Mouse (Mus musculus) left cerebral cortex, postnatal 10 days (tissue): ENCODE data around the gene Dctpp1. TPM values are rescaled to one million over a fixed set of nuclear protein-coding genes. Genes with fewer than 3 reads are reported as not detected.

Experiments used
- DNase-seq, 2 experiments: peaks; one replicate each; pipeline ENCODE4 v3.0.0; 2021 to 2022; ENCODE audit warnings: low spot score in 2 of 2, mixed read lengths in 1 of 2; ENCODE audit errors: extremely low spot score in 1 of 2
- intact Hi-C: fragments of 180-260 bp; cut with DNase I; formaldehyde crosslinking; loops from one replicate; pipeline ENCODE4 v1.15.1; 2025
- total RNA-seq, 2 experiments: library from RNA; stranded (reverse); gene quantifications; 2 replicates each; pipeline ENCODE4 v1.2.3; 2021

Dctpp1 gene
- total RNA-seq, 2 experiments from 2014 or later, result 40.7 to 40.9 TPM

- peak; percentile 87 to 99 for DNase-seq
- intact Hi-C loops, result no loop called here
Observed at GRCm38 (mm10) chr7:127243870-127244657, 16.4 kb downstream of the Dctpp1 start, which contains the start of gene Zfp771. Gene Zfp771 (plus strand): TSS chr7:127244274.

DNA sequence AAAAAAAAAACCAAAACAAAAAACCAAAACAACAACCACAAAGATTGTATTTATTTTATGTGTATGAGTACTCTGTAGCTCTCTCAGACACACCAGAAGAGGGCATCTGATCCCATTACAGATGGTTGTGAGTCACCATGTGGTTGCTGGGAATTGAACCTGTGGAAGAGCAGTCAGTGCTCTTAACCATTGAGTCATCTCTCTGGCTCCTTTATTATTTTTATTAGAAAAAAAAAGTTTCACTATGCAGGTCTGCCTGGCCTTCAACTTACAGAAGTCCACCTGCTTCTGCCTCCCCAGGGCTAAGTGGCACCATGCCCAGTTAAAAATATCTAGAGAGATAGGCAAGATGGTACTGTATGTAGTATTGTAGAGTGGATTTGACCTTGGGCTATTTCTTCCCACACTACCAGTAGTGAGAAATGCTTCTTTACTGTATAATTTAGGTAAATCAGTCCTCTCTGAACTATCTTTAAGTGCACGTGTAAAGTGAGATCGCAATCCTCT, 17.1 kb downstream of the Dctpp1 start:
- intact Hi-C loops, result no loop called here
- no peak for DNase-seq

- DNase-seq, result no peak
- intact Hi-C loops, result no loop called here
Observed at GRCm38 (mm10) chr7:127234777-127235176, 25.7 kb downstream of the Dctpp1 start.

- intact Hi-C loops, result no loop called here
- DNase-seq, result no peak
Observed at GRCm38 (mm10) chr7:127233765-127234164, 26.7 kb downstream of the Dctpp1 start.

DNA sequence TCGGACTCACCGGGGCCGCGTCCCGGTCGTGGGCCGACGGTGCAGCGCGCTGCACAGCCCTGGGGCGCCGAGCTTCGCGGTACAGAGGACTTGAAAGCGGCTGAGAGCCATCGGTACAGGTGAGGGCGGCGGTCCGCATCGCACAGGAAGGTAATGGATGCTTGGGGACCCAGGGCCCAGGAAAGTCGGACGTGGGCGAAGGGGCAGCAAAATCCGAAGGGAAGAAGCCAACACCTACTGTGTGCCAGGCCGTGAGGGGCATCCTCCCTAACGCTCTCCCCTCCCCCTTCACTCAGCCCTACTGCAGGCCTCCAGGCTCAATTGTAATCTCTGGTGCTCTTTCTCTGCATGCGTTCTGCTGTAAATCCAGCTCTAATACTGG, 27.1 kb downstream of the Dctpp1 start:
- intact Hi-C loops, result no loop called here
- no peak for DNase-seq

DNA sequence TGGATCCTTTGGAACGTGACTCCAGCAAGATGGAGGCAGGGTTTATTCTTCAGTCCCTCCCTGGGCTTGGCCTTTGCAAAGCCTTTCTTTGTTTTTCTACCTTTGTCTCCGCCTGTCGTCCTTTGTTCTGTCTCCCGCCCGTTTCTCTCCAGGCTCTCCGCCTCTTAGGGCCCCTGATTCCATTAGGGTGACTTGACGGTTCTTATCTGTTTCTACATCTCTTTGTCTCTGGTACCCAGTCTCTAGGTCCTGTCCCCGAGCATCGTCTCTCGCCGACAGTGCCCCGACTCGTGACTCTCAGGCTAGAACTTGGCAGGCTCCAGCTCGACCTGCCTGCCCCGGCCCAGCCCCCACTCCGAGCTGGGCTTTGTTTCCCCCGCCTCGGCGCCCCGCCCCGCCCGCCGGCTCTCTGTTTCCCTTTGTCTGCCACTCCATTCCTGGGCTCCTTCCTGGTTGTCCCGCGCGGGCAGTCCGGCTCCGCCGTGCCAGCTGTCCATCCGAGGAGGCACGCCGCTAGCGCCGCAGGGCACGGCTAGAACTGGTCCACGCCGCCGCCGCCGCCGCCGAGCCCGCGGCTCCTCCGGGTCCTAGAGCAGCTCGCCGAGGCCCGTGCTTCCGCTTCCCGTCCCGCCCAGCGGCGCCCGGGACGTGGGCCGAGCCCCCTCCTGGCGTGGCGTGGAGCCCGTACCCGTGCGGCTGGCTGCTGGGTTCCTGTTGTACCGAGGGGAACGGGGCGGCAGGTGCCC, 27.7 kb downstream of the Dctpp1 start, which contains the start of the genes Zfp553 and Sept1:
Gene Zfp553 (plus strand): TSS at position 440 of the 746 bp plus-strand sequence.
Gene Sept1 (minus strand): TSS at position 509 of the 746 bp plus-strand sequence.
- intact Hi-C loops, result no loop called here

DNA sequence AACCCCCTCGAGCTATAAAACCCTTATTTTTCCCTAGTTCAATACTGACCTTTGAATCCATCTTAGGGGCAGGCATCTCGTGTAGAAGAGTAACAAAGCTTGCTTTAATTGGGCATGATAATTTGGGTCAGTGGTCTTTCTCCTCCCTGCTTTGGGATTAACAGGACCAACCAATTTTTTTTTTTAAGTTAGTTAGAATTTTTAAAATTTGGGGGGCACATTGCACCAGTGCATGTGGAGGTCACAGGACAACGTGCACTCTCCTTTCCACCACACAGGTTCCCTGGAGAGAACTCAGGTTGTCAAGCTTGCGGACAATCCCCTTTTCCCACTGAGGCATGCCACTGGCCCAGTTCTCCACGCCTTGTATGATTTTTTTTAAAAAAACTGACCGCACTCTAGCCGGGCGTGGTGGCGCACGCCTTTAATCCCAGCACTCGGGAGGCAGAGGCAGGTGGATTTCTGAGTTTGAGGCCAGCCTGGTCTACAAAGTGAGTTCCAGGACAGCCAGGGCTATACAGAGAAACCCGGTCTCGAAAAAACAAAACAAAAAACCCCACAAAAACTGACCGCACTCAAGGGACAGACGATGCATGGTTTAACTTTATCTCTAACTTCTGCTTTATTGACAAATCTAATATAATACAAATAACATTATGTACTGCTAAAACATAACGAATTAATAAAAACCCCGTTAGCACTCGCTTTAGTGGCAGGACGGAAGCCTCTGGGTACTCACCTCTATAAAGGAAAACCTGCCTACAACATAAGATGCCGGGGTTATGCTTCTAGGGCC, 28.5 kb downstream of the Dctpp1 start:
- intact Hi-C loops, result no loop called here
- DNase-seq, result no peak

More for the DNA sequence above, 27.7 kb downstream of the Dctpp1 start, which contains the start of the genes Zfp553 and Sept1:
- peak; percentile 67 to 90 for DNase-seq

- no peak for DNase-seq
- intact Hi-C loops, result no loop called here
Observed at GRCm38 (mm10) chr7:127231376-127231775, 29.1 kb downstream of the Dctpp1 start.

DNA sequence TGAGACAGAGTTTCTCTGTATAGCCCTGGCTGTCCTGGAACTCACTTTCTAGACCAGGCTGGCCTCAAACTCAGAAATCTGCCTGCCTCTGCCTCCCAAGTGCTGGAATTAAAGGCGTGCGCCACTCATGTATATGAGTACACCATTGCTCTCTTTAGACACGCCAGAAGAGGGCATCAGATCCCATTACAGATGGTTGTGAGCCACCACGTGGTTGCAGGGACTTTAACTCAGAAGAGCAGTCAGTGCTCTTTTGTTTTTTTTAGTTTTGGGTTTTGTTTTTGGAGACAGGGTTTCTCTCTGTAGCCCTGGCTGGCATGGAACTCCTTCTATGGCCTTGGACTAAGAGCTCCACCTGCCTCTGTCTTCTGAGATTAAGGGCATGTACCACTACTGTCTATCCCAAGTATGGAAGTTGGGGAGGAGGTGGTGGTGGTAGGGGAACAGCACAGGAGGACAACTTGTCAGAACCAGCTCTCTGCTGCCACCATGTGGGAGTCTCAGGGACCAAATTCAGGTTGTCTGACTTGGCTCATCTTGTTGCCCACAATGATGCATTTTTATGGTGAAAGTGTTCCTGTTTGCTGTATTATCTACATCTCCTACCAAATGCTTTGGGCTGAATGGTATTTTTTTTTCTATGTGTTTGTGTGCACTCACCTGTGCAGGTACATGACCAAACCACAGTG, 31.8 kb downstream of the Dctpp1 start:
- intact Hi-C loops, result no loop called here
- peak; percentile 68 to 84 for DNase-seq

- DNase-seq, result no peak
- intact Hi-C loops, result no loop called here
Observed at GRCm38 (mm10) chr7:127225147-127225995, 35.1 kb downstream of the Dctpp1 start.

- intact Hi-C loops, result no loop called here
- no peak for DNase-seq
Observed at GRCm38 (mm10) chr7:127224616-127225015, 35.9 kb downstream of the Dctpp1 start.

GRCm38 (mm10) chr7:127223515-127224478, 36.7 kb downstream of the Dctpp1 start:
- no peak for DNase-seq
- intact Hi-C loops, result no loop called here

- DNase-seq, result no peak
- intact Hi-C loops, result no loop called here
Observed at GRCm38 (mm10) chr7:127223106-127223505, 37.4 kb downstream of the Dctpp1 start.

GRCm38 (mm10) chr7:127220440-127220839, 40.1 kb downstream of the Dctpp1 start:
- intact Hi-C loops, result no loop called here
- no peak for DNase-seq

GRCm38 (mm10) chr7:127218670-127219069, 41.8 kb downstream of the Dctpp1 start:
- intact Hi-C loops, result no loop called here
- DNase-seq, result no peak

DNA sequence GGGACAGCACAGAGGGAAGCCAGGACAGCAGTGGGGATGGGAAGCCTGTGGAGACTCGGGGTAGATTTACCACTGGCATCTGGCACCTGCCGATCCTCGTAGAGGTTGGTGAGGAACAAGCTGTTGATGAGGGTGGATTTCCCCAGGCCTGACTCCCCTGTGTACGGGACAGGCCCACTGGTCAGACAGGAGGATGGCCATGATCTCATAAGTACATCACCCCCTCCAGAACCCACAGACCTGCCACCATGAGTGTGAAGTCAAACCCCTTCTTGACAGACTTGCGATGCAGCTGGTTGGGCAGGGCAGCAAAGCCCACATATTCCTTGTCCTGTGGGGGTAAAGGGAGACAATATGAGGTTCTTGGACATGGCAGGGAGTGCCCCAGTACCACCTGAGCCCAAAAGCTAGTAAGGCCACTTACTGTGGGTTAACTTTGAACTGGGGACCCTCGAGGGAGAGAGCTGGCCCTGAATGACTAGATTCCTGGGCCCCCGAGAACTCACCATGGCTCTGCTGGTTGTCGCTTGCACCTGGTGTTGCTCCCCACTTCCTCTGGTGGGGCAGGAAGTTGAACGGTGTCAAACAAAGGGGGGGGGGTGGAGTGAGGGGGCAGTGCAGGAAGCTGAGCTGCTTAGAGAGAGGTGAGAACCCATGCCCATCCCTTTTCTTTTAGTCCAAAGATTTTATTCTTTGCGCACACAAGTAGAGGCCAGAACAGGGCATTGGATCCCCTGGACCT, 42.4 kb downstream of the Dctpp1 start:
- no peak for DNase-seq
- intact Hi-C loops, result no loop called here
